Mouse (Mus musculus): ENCODE results near the gene Nme7.

- no peak for TF ChIP-seq GATA1 (IDR thresholded peaks at IDR 0.05; ENCODE audit: low read length)
- no peak for TF ChIP-seq TAL1 (IDR thresholded peaks at IDR 0.05; ENCODE audit: low read length)
Measured at GRCm38 (mm10) chr1:164316697-164317096, 12.8 kb downstream of the Nme7 start.
